Mouse (Mus musculus) C2C12 (cell line): Measurements from ENCODE around the gene Atxn2l.

ENCODE experiments used
- CTCF ChIP-seq: IDR thresholded peaks from one replicate; pipeline ENCODE4 v1.5.1; 2011; ENCODE audit not compliant: control insufficient read depth, insufficient read depth, insufficient read length
- USF1 ChIP-seq: IDR thresholded peaks from one replicate; pipeline ENCODE4 v1.6.1; 2011; ENCODE audit warnings: low read depth, mild to moderate bottlenecking, control low read depth, moderate library complexity

DNA sequence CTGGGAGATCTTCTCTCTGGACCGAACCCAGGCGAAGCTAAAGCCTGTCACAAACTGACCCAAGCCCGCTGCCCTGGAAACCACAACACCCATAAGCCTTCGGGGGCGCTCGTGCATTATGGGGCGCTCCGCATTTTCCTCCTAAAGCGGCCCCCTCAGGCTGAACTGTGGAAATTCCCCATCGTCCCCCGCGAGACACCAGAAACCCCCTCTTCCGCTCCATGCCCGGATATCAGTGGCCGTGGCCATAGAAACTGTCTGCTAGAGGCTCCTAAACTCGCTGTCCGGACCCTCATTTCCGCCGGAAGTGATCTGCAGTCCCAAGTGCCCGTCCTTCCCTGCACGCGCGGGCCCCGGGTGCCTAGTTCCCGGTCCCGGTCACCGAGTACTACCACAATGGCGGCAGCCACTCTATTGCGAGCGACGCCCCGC lies 16.2 kb downstream of the Atxn2l start, which contains the start of gene Tufm:
- TF ChIP-seq USF1 (no peak), CTCF (no peak)
